Mouse (Mus musculus) G1E-ER4 (cell line): Measurements from ENCODE around the gene 2410137M14Rik. TPM values are rescaled to one million over a fixed set of nuclear protein-coding genes. Genes with fewer than 3 reads are reported as not detected.

Experiments used
- GATA1 ChIP-seq: IDR thresholded peaks from one replicate; pipeline ENCODE4 v1.8.0; 2012; ENCODE audit warnings: low read length, inconsistent platforms
- polyA plus RNA-seq: library from polyadenylated mRNA; stranded (reverse); fragments of >175 nt; gene quantifications from 2 replicates; pipeline ENCODE4 v1.2.3, GENCODE M21; 2012

Gene 2410137M14Rik
- not detected in 2 replicates for polyA plus RNA-seq

DNA sequence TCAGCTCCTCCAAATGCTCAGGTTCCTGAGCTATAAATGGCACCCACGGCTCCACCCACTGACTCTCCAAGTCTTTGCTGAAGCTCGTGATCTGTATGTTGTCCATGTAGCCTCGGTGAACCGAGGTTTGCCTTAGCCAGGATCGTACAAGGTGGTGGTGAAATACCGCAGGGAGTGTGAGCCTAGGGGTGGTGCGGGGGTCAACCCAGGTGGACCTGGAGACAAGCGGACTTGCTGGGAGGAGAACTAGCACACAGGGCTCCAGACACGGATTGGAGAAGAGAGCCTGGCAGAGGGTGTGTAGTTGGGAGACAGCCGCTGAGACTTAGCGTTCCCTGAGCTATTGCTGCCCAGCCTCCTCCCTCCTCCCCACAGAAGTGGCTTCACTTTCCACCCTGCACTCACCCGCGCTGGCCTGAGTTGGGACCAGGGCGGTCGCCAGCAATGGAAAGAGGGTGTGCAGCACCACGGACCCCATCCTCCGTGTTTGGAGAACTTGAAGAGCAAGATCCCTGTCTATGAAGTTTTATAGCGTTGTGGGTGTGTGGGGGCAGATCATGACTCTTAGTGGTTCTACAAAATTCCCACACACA, at the start of gene 2410137M14Rik:
2410137M14Rik (minus strand) TSS at position 17 of the 593 bp plus-strand sequence.
- TF ChIP-seq GATA1, result no peak

GRCm38 (mm10) chr17:37029162-37029561, 48.1 kb upstream of the 2410137M14Rik start:
- no peak for TF ChIP-seq GATA1

GRCm38 (mm10) chr17:37028683-37029120, 47.7 kb upstream of the 2410137M14Rik start:
- no peak for TF ChIP-seq GATA1

DNA sequence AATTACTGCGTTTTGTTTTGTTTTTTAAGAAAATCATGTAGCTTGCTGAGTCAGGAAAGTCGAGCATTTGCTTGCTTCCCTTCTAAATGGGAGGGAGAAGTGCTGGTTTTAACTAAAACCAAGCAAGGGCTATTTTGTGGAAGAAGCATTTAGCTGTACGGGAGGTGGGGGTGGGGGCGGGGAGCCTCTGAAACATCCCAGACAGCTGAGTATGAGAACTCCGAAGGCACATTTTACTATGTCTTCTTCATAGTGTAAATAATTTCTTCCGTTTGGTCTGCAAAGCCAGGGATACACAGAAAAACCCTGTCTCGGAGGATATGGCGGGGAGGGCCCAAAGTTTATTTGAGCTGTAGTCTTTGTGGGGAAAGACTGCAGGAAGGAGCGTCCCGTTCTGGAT, 47.2 kb upstream of the 2410137M14Rik start:
- TF ChIP-seq GATA1, result no peak

GRCm38 (mm10) chr17:37027486-37027885, 46.4 kb upstream of the 2410137M14Rik start:
- TF ChIP-seq GATA1, result no peak

DNA sequence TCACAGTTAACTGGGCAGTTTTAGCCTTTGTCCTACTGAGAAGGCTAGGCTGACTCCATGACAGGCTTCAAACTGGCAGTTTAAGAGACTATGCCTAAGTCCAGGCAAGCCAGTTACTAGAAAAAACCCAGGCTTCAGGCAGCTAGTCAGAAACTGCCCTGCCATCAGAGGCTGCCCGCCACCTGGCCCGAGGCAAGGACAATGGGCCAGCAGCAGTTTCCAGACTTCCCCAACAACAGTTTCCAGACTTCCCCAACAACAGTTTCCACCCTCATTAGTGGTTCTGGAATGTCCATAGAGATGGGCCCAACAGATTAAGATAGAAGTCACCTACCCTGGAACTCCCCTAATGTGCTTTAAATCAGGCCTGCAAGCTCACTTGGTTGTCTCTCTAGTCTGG, 45.4 kb upstream of the 2410137M14Rik start:
- TF ChIP-seq GATA1, result no peak

DNA sequence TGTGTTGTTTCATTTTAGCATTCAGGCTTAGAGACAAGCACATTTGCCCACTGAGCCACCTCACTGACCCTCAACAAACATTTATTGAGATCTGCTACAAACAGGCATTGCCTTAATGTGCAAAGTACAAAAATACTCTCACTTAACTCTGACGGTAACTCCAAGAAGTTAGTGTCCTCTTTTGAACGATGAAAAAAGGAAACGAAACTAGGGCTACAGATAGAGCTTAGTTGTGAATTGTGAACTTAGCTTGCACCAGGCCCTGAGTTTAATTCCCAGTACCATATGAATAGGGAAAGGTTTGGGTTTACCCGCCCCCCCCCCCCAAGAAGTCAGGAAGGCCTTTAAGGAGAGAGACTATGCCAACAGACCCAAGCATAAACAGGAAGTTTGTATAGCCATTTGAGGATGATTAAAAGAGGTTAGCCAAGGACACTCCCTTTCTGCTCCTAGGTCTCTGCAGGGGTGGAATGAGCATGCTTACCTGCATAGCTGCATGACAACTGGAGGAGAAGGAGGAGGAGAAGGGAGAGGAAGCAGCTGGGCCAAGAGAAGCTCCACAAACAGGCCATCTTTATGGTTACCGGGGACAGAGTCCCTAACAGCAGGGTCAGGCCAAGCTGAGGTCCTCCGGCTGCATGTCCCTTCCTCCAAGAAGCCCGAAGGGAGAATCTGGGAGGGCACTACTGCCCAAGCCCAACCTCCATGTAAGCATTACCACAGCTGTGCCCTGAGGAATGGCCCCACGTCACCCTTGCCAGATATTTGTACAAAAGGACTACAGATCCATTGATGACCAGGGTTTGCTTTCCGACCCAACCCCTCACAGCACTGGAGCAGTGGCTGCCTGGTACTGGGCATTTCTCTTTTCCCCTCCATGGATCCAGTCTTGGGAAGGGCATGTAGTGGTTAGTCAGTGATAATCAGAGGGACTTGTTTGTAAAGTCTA, 41.9 kb upstream of the 2410137M14Rik start, which contains the start of gene Mog:
Mog (minus strand) TSS at position 771 of the 949 bp plus-strand sequence.
- TF ChIP-seq GATA1, result no peak

- no peak for TF ChIP-seq GATA1
These were observed 37.3 kb upstream of the 2410137M14Rik start for GRCm38 (mm10) chr17:37018328-37018727.

GRCm38 (mm10) chr17:37016333-37016732, 35.3 kb upstream of the 2410137M14Rik start:
- TF ChIP-seq GATA1, result no peak

DNA sequence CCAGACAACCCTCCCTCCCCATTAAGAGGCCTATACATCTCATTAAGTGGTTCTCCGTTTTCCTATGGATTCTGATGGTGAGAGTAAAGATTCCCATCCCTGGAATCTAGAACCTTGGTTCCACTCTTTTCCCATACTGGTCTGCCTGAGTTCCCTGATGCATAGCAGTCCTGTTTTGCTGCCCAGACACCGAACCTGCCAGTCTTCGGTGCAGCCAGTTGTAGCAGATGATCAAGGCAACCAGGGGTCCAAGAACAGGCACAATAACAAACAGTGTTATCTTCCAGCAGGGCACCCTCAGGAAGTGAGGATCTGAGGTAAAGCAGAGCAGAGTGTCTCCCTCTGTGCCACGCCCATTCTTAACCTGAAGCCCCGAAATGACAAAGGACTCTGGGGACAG, 31.1 kb upstream of the 2410137M14Rik start:
- TF ChIP-seq GATA1, result no peak

DNA sequence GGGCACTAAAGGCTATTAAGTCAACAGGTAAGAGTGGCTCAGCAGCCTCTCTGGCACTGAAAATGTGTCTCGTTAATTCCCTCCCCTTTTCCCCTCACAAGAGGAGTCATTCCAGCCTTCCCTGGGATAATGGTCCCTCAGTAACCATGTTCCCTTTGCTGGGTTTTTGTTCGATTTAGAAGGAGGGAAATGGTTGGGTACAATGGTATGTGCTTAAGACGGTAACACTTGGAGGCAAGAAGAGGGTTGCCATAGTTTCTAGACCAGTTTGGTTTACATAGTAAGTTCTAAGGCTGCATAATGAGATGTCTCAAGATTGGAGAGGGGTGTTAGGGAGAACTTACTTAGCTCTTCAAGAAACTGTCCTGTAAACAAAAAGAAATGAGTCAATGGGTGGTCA, 30.7 kb upstream of the 2410137M14Rik start:
- no peak for TF ChIP-seq GATA1

DNA sequence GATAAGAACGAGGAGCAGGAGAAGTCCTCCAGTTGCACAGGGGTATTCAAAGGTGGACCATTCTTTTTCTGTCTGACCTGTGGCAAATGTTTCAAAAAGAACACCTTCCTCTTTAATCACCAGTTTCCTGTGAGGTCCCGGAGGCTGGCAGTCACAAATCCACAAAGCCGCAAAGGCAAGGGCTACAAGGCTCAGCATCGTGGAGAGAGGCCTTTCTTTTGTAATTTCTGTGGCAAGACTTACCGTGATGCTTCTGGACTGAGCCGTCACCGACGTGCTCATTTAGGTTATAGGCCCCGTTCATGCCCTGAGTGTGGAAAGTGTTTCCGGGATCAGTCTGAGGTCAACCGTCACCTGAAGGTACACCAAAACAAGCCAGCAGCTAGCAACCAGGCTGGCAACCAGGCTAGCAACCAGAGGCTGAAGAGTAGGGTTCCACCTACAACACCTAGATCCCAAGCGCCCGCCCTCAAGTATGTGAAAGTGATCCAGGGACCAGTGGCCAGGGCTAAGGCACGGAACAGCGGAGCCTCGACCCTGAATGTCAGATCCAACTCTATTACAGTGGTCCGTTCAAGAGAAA, 28.5 kb upstream of the 2410137M14Rik start:
- TF ChIP-seq GATA1, result no peak

GRCm38 (mm10) chr17:37008161-37008560, 27.1 kb upstream of the 2410137M14Rik start:
- no peak for TF ChIP-seq GATA1

DNA sequence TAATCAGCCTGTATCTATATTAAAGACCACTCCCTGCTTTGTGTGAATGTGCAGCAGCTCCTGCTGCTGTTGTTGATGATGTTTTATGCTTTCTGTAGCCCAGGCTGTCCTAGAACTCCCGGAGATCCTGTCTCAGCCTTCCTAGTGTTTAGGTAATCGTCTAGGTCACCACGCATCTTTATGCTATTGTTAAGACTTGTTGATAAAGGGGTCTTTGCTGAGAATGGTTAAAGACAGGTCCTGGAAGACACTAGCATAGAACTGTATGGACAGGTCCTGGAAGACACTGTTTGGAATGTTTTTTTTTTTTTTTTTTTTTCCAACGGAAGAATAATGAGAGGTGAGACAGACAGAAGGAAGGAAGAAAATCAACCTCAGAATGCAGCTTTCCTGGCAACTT, 22.3 kb upstream of the 2410137M14Rik start:
- no peak for TF ChIP-seq GATA1

DNA sequence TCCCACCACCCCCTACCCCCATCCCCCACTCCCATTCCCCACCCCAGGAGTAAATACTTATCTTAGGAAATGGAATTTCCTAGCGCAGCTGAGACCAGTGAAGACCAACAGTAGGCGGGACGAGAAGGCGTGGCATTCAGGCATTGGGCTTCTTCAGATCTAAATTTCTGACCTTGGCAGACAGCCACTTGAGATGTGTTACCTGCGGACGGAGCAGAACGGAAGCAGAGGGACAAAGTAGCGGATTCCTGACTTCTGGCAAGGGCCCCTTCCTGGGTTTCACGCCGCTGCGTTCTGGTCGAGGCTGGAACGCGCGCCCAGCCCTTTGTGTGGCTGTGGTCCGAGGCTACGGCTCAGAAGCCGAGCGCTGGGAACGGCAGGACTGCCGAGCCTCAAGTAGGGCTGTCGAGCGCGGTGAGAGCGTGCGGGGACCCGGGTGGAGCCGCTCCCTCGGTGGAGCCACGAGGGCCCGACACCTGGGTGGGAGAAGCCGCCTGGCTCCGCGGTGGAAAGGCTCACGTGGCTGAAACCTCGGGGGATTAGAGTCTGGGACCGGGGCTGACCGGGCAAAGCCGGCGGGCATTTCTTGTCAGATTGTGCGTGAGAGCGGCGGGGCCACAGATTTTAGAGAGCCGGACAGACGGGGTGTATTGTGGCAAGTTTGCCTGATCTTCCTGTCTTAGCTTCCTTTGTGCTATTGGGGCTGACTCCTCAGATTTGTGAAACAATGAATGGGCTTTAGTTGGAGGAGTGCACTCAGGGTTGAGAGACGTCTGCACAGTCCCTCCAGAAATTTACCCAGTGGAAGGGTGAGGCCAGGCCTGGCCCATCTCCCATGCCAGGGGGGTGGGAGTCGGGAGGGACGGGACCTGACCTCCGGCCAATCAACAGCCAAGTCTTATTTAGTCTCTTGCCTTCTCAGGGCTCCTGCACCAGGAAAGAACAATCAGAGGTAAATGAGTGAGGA, 21.6 kb upstream of the 2410137M14Rik start:
- no peak for TF ChIP-seq GATA1
